Mouse (Mus musculus): ENCODE data around the gene Mtmr1. TPM values are rescaled to one million over a fixed set of nuclear protein-coding genes. Genes with fewer than 3 reads are reported as not detected.
"Not testable (repeated sequence)": the region's sequence is repeated elsewhere in the genome, so short reads cannot be mapped to it uniquely, and the experiment has no call there.

The Mtmr1 gene
- polyA plus RNA-seq (2014; fragmentation: Nextera tagmentation; extraction: Ambion mirVana), result 18.2 and 23.0 TPM in 2 replicates

GRCm38 (mm10) chrX:71364554-71364991, at the start of gene Mtmr1:
Mtmr1 (plus strand) TSS chrX:71364760.
- Histone ChIP-seq H3K27ac (replicated peaks; ENCODE audit: low read depth, low read length) (peak within 1 kb of the TSS; percentile 81), H3K27me3 (ENCODE audit: control insufficient read depth, insufficient read depth, low read length) (no peaks in the 10 kb centered on the region), H3K9me3 (ENCODE audit: control insufficient read depth, low read length) (no peaks in the 10 kb centered on the region), H3K36me3 (ENCODE audit: control insufficient read depth, insufficient read depth, low read length) (no peaks in the 10 kb centered on the region), H3K9ac (replicated peaks; ENCODE audit: low read length) (peak within 1 kb of the TSS; percentile 82), H3K4me2 (ENCODE audit: low read length) (peak within 1 kb of the TSS; percentile 54), H3K4me3 (replicated peaks; ENCODE audit: low read depth, low read length) (peak within 1 kb of the TSS; percentile 56), H3K4me1 (ENCODE audit: control insufficient read depth, insufficient read depth, low read length) (no peaks in the 10 kb centered on the region)
- DNase-seq (peak; percentile 86), ATAC-seq (ENCODE audit: low FRiP score, low TSS enrichment) (peak; percentile 89)
- 14% methylated on average over 42 of the region's 47 CpGs for WGBS

DNA sequence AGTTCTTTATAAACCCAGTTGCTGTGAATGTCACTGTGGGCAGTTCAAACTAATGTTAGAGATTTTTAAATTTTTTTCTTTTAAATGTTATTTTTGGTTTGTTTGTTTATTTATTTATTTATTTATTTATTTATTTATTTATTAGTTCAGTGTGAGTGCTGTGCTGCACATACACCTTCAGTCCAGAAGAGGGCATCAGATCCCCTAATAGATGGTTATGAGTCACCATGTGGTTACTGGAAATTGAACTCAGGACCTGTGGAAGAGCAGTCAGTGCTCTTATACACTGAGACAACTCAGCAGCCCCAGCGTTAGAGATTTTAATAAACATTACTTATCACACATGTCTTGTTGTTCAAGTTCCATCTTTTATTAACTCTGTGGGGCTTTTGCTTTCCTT, 12.5 kb upstream of the Mtmr1 start:
- no peak overlapping the region for H3K27ac ChIP-seq (replicated peaks; ENCODE audit: low read depth, low read length)
- no peak overlapping the region for H3K4me2 ChIP-seq (ENCODE audit: low read length)
- no peak for DNase-seq
- H3K4me1 ChIP-seq (ENCODE audit: control insufficient read depth, insufficient read depth, low read length), result no peaks in the 10 kb centered on the region
- no peak for ATAC-seq (ENCODE audit: low FRiP score, low TSS enrichment)
- no peak overlapping the region for H3K4me3 ChIP-seq (replicated peaks; ENCODE audit: low read depth, low read length)
- WGBS, result 87% methylated on average over 1 of the region's 1 CpGs
- H3K36me3 ChIP-seq (ENCODE audit: control insufficient read depth, insufficient read depth, low read length), result no peaks in the 10 kb centered on the region
- no peaks in the 10 kb centered on the region for H3K27me3 ChIP-seq (ENCODE audit: control insufficient read depth, insufficient read depth, low read length)
- no peaks in the 10 kb centered on the region for H3K9me3 ChIP-seq (ENCODE audit: control insufficient read depth, low read length)
- no peak overlapping the region for H3K9ac ChIP-seq (replicated peaks; ENCODE audit: low read length)

GRCm38 (mm10) chrX:71355331-71355730, 9.2 kb upstream of the Mtmr1 start:
- Histone ChIP-seq H3K9me3 (ENCODE audit: control insufficient read depth, low read length) (no peaks in the 10 kb centered on the region), H3K4me2 (ENCODE audit: low read length) (no peak overlapping the region), H3K9ac (replicated peaks; ENCODE audit: low read length) (no peak overlapping the region), H3K4me1 (ENCODE audit: control insufficient read depth, insufficient read depth, low read length) (no peaks in the 10 kb centered on the region), H3K27me3 (ENCODE audit: control insufficient read depth, insufficient read depth, low read length) (no peaks in the 10 kb centered on the region), H3K36me3 (ENCODE audit: control insufficient read depth, insufficient read depth, low read length) (no peaks in the 10 kb centered on the region), H3K27ac (replicated peaks; ENCODE audit: low read depth, low read length) (no peak overlapping the region), H3K4me3 (replicated peaks; ENCODE audit: low read depth, low read length) (no peak overlapping the region)
- WGBS, result 65% methylated on average over 1 of the region's 1 CpGs
- ATAC-seq (ENCODE audit: low FRiP score, low TSS enrichment), result no peak
- DNase-seq, result no peak

- not testable (repeated sequence) for DNase-seq; H3K27me3 ChIP-seq (ENCODE audit: control insufficient read depth, insufficient read depth, low read length); H3K4me2 ChIP-seq (ENCODE audit: low read length); H3K4me3 ChIP-seq (replicated peaks; ENCODE audit: low read depth, low read length); H3K27ac ChIP-seq (replicated peaks; ENCODE audit: low read depth, low read length); H3K9me3 ChIP-seq (ENCODE audit: control insufficient read depth, low read length); ATAC-seq (ENCODE audit: low FRiP score, low TSS enrichment); H3K36me3 ChIP-seq (ENCODE audit: control insufficient read depth, insufficient read depth, low read length); H3K4me1 ChIP-seq (ENCODE audit: control insufficient read depth, insufficient read depth, low read length); H3K9ac ChIP-seq (replicated peaks; ENCODE audit: low read length)
- 92% methylated on average over 10 of the region's 10 CpGs for WGBS
These were observed 2.8 kb upstream of the Mtmr1 start for GRCm38 (mm10) chrX:71361793-71362192.

DNA sequence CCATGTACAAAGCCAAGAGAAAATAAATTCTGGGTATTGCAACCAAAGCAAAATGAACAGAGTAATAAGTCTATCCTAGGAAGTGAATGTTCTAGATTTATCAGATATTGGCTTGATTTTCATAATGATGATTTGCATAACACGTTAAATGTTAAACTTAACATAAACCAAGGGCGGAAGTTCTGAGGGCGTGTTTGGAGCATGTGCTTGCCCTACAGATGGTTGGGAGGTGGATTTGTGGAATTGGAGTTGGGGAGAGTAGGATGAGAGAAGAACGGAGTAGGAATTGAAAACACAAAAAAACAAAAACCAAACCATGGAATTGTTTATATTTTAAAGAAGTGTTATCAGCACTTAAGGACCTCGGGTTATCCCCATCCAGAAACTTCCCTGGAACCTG, 498 bp upstream of the Mtmr1 start:
- peak overlapping the region; percentile 56 for H3K4me3 ChIP-seq (replicated peaks; ENCODE audit: low read depth, low read length)
- no peaks in the 10 kb centered on the region for H3K9me3 ChIP-seq (ENCODE audit: control insufficient read depth, low read length)
- H3K4me2 ChIP-seq (ENCODE audit: low read length), result peak overlapping the region; percentile 54
- H3K36me3 ChIP-seq (ENCODE audit: control insufficient read depth, insufficient read depth, low read length), result no peaks in the 10 kb centered on the region
- H3K9ac ChIP-seq (replicated peaks; ENCODE audit: low read length), result no peak overlapping the region
- no peaks in the 10 kb centered on the region for H3K27me3 ChIP-seq (ENCODE audit: control insufficient read depth, insufficient read depth, low read length)
- WGBS, result 76% methylated on average over 5 of the region's 5 CpGs
- H3K27ac ChIP-seq (replicated peaks; ENCODE audit: low read depth, low read length), result no peak overlapping the region; the same call in 1 of the 2 replicates
- H3K4me1 ChIP-seq (ENCODE audit: control insufficient read depth, insufficient read depth, low read length), result no peaks in the 10 kb centered on the region
- no peak for DNase-seq
- no peak for ATAC-seq (ENCODE audit: low FRiP score, low TSS enrichment)

DNA sequence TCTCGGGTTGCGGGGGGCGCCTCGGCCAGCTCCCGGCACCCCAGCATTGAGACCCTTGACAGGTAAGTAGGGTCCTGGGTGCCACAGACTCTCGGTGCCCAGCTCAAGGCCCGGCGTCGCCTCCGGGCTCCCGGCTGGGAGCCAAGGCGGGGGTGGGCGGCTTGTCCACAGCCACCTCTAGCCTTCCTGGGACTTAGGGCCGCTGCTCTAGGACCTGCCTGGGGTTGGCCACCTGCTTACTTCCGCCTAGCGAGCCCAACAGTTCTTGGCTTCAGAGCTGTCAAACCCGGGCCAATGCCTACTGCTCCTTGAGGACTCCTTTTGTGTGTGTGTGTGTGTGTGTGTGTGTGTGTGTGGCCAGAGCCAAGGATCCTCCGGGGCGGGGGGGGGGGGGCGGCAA, 451 bp downstream of the Mtmr1 start:
- Histone ChIP-seq H3K27me3 (ENCODE audit: control insufficient read depth, insufficient read depth, low read length) (no peaks in the 10 kb centered on the region), H3K36me3 (ENCODE audit: control insufficient read depth, insufficient read depth, low read length) (no peaks in the 10 kb centered on the region), H3K9ac (replicated peaks; ENCODE audit: low read length) (peak overlapping the region; percentile 82), H3K4me3 (replicated peaks; ENCODE audit: low read depth, low read length) (peak overlapping the region; percentile 56), H3K4me2 (ENCODE audit: low read length) (peak overlapping the region; percentile 54), H3K9me3 (ENCODE audit: control insufficient read depth, low read length) (no peaks in the 10 kb centered on the region), H3K4me1 (ENCODE audit: control insufficient read depth, insufficient read depth, low read length) (no peaks in the 10 kb centered on the region), H3K27ac (replicated peaks; ENCODE audit: low read depth, low read length) (peak overlapping the region; percentile 81)
- DNase-seq, result peak; percentile 47
- 27% methylated on average over 14 of the region's 20 CpGs for WGBS
- ATAC-seq (ENCODE audit: low FRiP score, low TSS enrichment), result peak; percentile 67

DNA sequence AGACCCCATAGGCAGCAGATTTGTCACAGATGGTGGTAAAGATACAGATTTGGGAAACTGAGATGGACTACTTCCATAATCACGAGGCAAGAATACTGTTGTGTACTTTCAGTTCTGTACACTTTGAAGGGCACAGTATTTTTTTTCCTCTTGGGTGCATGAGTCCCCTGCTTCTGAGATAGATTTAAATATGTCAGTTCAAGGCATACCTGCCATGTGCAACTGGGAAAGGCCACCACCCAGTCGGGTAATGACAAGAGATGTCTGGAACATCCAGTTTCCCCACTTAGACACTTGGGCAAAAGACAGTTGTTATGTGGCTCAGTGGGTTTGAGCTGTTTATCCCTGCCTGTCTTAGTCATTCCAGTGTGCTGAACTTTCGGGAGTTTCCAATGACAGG, 950 bp downstream of the Mtmr1 start:
- no peaks in the 10 kb centered on the region for H3K36me3 ChIP-seq (ENCODE audit: control insufficient read depth, insufficient read depth, low read length)
- H3K27me3 ChIP-seq (ENCODE audit: control insufficient read depth, insufficient read depth, low read length), result no peaks in the 10 kb centered on the region
- H3K4me3 ChIP-seq (replicated peaks; ENCODE audit: low read depth, low read length), result peak overlapping the region; percentile 56
- no peak for DNase-seq
- H3K9ac ChIP-seq (replicated peaks; ENCODE audit: low read length), result peak overlapping the region; percentile 82
- H3K27ac ChIP-seq (replicated peaks; ENCODE audit: low read depth, low read length), result no peak overlapping the region
- 61% methylated on average over 3 of the region's 3 CpGs for WGBS
- no peaks in the 10 kb centered on the region for H3K9me3 ChIP-seq (ENCODE audit: control insufficient read depth, low read length)
- H3K4me2 ChIP-seq (ENCODE audit: low read length), result peak overlapping the region; percentile 54
- H3K4me1 ChIP-seq (ENCODE audit: control insufficient read depth, insufficient read depth, low read length), result no peaks in the 10 kb centered on the region
- ATAC-seq (ENCODE audit: low FRiP score, low TSS enrichment), result no peak

DNA sequence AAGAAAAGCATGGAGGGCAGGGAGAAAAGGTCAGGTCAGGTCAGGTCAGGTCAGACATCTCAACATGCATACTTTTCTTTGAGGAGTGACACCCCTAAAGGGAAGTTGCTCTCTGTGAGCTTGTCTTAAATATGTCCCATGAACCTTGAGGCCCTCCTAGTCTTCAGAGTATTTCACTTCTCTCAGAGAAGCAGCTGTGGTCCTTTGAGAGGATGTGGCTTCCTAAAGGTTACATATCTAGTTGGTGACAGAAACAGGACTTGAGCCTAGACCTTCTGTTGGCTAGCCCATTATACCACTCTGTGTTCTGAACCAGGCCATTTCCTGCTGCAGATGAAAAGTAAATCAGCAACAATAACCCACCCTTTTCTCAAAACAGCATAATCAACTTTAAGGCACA, 2.4 kb downstream of the Mtmr1 start:
- DNase-seq, result no peak
- ATAC-seq (ENCODE audit: low FRiP score, low TSS enrichment), result no peak
- Histone ChIP-seq H3K27me3 (ENCODE audit: control insufficient read depth, insufficient read depth, low read length) (no peaks in the 10 kb centered on the region), H3K9me3 (ENCODE audit: control insufficient read depth, low read length) (no peaks in the 10 kb centered on the region), H3K36me3 (ENCODE audit: control insufficient read depth, insufficient read depth, low read length) (no peaks in the 10 kb centered on the region), H3K27ac (replicated peaks; ENCODE audit: low read depth, low read length) (no peak overlapping the region), H3K4me1 (ENCODE audit: control insufficient read depth, insufficient read depth, low read length) (no peaks in the 10 kb centered on the region), H3K9ac (replicated peaks; ENCODE audit: low read length) (no peak overlapping the region), H3K4me3 (replicated peaks; ENCODE audit: low read depth, low read length) (no peak overlapping the region), H3K4me2 (ENCODE audit: low read length) (no peak overlapping the region)

GRCm38 (mm10) chrX:71376781-71377180, 12.2 kb downstream of the Mtmr1 start:
- no peak for DNase-seq
- Histone ChIP-seq H3K4me2 (ENCODE audit: low read length) (no peak overlapping the region), H3K4me3 (replicated peaks; ENCODE audit: low read depth, low read length) (no peak overlapping the region), H3K27me3 (ENCODE audit: control insufficient read depth, insufficient read depth, low read length) (no peaks in the 10 kb centered on the region), H3K36me3 (ENCODE audit: control insufficient read depth, insufficient read depth, low read length) (no peaks in the 10 kb centered on the region), H3K4me1 (ENCODE audit: control insufficient read depth, insufficient read depth, low read length) (no peaks in the 10 kb centered on the region), H3K9ac (replicated peaks; ENCODE audit: low read length) (no peak overlapping the region), H3K27ac (replicated peaks; ENCODE audit: low read depth, low read length) (no peak overlapping the region), H3K9me3 (ENCODE audit: control insufficient read depth, low read length) (no peaks in the 10 kb centered on the region)
- 94% methylated on average over 1 of the region's 1 CpGs for WGBS
- no peak for ATAC-seq (ENCODE audit: low FRiP score, low TSS enrichment)

Data from midbrain, embryonic 14.5 days (tissue).